ENCODE assay signal across 8 mouse cellular contexts in the genomic region with DNA sequence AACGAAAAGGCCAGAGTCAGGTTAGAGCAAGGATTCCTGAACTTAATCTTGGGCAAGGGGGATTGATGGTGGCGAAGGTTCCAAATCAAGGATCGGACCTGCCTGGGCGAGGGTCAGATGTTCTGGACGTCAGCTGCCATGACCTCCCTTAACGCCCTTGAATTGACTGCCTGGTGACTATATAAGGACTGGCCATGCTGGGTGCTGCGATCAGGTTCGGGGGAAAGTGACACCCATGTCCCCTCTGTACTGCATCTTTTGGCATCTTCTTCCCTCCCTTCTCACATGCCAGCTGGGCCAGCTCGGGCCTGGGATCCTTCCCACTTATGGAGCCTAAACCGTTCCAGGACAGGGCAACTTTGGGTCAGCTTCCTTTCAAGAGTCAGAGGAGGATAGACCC. TPM values are rescaled to one million over a fixed set of nuclear protein-coding genes. Genes with fewer than 3 reads are reported as not detected.
DNase-seq lines count a peak whose midpoint lies in the region; ATAC-seq and TF ChIP-seq lines count a peak whose summit lies in the region.

No protein-coding gene starts in this region.

- WGBS in liver, adult 2 months, result 25% methylated on average over 10 of the region's 10 CpGs
- WGBS in heart, embryonic 13.5 days, result 5% methylated on average over 10 of the region's 10 CpGs
- WGBS in liver, embryonic 15.5 days (ENCODE audit: insufficient replicate concordance), result 19% methylated on average over 10 of the region's 10 CpGs

- H3K4me1 ChIP-seq in liver, adult 2 months (ENCODE audit: control insufficient read depth, insufficient read depth, low read length), result peaks cover 13% of the 10 kb centered on the region; the same call in 1 of the 2 replicates
- H3K4me1 ChIP-seq in cortical plate, adult 2 months (ENCODE audit: control insufficient read depth, insufficient read depth, low read length), result peaks cover 6% of the 10 kb centered on the region
- peaks cover 32% of the 10 kb centered on the region for H3K4me1 ChIP-seq in heart, embryonic 13.5 days
- peaks cover 30% of the 10 kb centered on the region for H3K4me1 ChIP-seq in liver, embryonic 15.5 days (replicated peaks)

- no peak overlapping the region for H3K27ac ChIP-seq in liver, adult 2 months (replicated peaks; ENCODE audit: insufficient read depth, low read depth, low read length)
- H3K27ac ChIP-seq in cortical plate, adult 2 months (ENCODE audit: insufficient read depth, low read length), result peak overlapping the region; percentile 94
- peak overlapping the region; percentile 97 for H3K27ac ChIP-seq in heart, embryonic 13.5 days (replicated peaks)
- no peak overlapping the region for H3K27ac ChIP-seq in liver, embryonic 15.5 days (replicated peaks)

- H3K4me3 ChIP-seq in liver, adult 2 months (ENCODE audit: insufficient read depth, low read depth, low read length), result peak overlapping the region; percentile 63
- H3K4me3 ChIP-seq in cortical plate, adult 2 months (ENCODE audit: insufficient read depth, low read length), result peak overlapping the region; percentile 97
- H3K4me3 ChIP-seq in heart, embryonic 13.5 days, result peak overlapping the region; percentile 65
- peak overlapping the region; percentile 82 for H3K4me3 ChIP-seq in liver, embryonic 15.5 days (replicated peaks)

- no peak for ATAC-seq in heart, embryonic 13.5 days (ENCODE audit: extremely low read depth, insufficient number of reproducible peaks, low FRiP score, low TSS enrichment)
- no peak for ATAC-seq in liver, embryonic 15.5 days (ENCODE audit: insufficient read depth)

- H3K4me2 ChIP-seq in heart, embryonic 13.5 days, result peak overlapping the region; percentile 85
- peak overlapping the region; percentile 99 for H3K4me2 ChIP-seq in liver, embryonic 15.5 days

- DNase-seq in liver, adult 2 months (ENCODE audit: extremely low read depth, low read depth, low spot score), result no peak
- no peak for DNase-seq in liver
- DNase-seq in layer of hippocampus, postnatal 14 days (ENCODE audit: low spot score in 2 of 2), result no peak
- no peak for DNase-seq in ovary, adult 18-20 months (ENCODE audit: low spot score)
- DNase-seq in right cerebral cortex, postnatal 4 days, result no peak

- no peak for TF ChIP-seq CTCF in liver, adult 2 months (IDR thresholded peaks at IDR 0.05; ENCODE audit: low read depth, low read length)
- TF ChIP-seq CTCF in cortical plate, adult 2 months (IDR thresholded peaks at IDR 0.05; ENCODE audit: extremely low read depth, insufficient read depth, low read length), result no peak

- peak overlapping the region; percentile 69; the same call in 1 of the 2 replicates for H3K9ac ChIP-seq in liver, adult 2 months (ENCODE audit: low read depth, low read length)
- peak overlapping the region; percentile 92 for H3K9ac ChIP-seq in heart, embryonic 13.5 days
- H3K9ac ChIP-seq in liver, embryonic 15.5 days, result peak overlapping the region; percentile 77

- H3K27me3 ChIP-seq in liver, adult 2 months (ENCODE audit: control insufficient read depth, insufficient read depth, low read length), result no peaks in the 10 kb centered on the region
- H3K27me3 ChIP-seq in heart, embryonic 13.5 days (replicated peaks), result no peaks in the 10 kb centered on the region
- H3K27me3 ChIP-seq in liver, embryonic 15.5 days, result peaks cover 12% of the 10 kb centered on the region; the same call in 1 of the 2 replicates

- H3K79me2 ChIP-seq in liver, adult 2 months (ENCODE audit: control insufficient read depth, insufficient read depth, low read length), result peaks cover 4% of the 10 kb centered on the region; the same call in 1 of the 2 replicates

- no peaks in the 10 kb centered on the region for H3K9me3 ChIP-seq in heart, embryonic 13.5 days
- no peaks in the 10 kb centered on the region for H3K9me3 ChIP-seq in liver, embryonic 15.5 days (replicated peaks)

- no peak for TF ChIP-seq POLR2A in liver, adult 2 months (IDR thresholded peaks at IDR 0.05; ENCODE audit: extremely low read depth, insufficient read depth, low read length)
- no peak for TF ChIP-seq POLR2A in cortical plate, adult 2 months (IDR thresholded peaks at IDR 0.05; ENCODE audit: extremely low read depth, insufficient read depth, low read length)

- peaks cover 12% of the 10 kb centered on the region for H3K36me3 ChIP-seq in liver, adult 2 months (ENCODE audit: control insufficient read depth, insufficient read depth, low read length)
- peaks cover 22% of the 10 kb centered on the region for H3K36me3 ChIP-seq in heart, embryonic 13.5 days
- peaks cover 21% of the 10 kb centered on the region for H3K36me3 ChIP-seq in liver, embryonic 15.5 days (replicated peaks)

RNA-seq across cellular contexts. Expression of a gene that starts 0.7 kb away (rescaled TPM):
- total RNA-seq in liver, adult 2 months (2014; rRNA removed), result 2.6 and 2.7 TPM in 2 replicates
- 3.0 and 3.5 TPM in 2 replicates for polyA plus RNA-seq in liver, adult 2 months (2012; rRNA removed)
- polyA plus RNA-seq in cortical plate, adult 2 months (2012; rRNA removed), result 171 and 175 TPM in 2 replicates
- 57.2 and 66.7 TPM in 2 replicates for polyA plus RNA-seq in heart, embryonic 13.5 days (2015; fragmentation: Nextera tagmentation; extraction: Ambion mirVana)
- polyA plus RNA-seq in liver, embryonic 15.5 days (2015; fragmentation: Nextera tagmentation; extraction: Ambion mirVana), result 3.2 and 3.6 TPM in 2 replicates
- 100 to 1,000 TPM; 117 to 128 TPM for total RNA-seq in layer of hippocampus, postnatal 14 days (2021)

RNA-seq across cellular contexts. Expression of a gene that starts 1.6 kb away (rescaled TPM):
- 32.4 and 33.4 TPM in 2 replicates for total RNA-seq in liver, adult 2 months (2014; rRNA removed)
- polyA plus RNA-seq in liver, adult 2 months (2012; rRNA removed), result 22.6 and 26.0 TPM in 2 replicates
- polyA plus RNA-seq in cortical plate, adult 2 months (2012; rRNA removed), result 88.6 and 89.2 TPM in 2 replicates
- polyA plus RNA-seq in heart, embryonic 13.5 days (2015; fragmentation: Nextera tagmentation; extraction: Ambion mirVana), result 92.2 and 104 TPM in 2 replicates
- polyA plus RNA-seq in liver, embryonic 15.5 days (2015; fragmentation: Nextera tagmentation; extraction: Ambion mirVana), result 37.0 and 37.4 TPM in 2 replicates
- 100 to 1,000 TPM; 112 to 118 TPM for total RNA-seq in layer of hippocampus, postnatal 14 days (2021)

RNA-seq across cellular contexts. Expression of a gene that starts 24.4 kb away (rescaled TPM):
- 1.3 and 1.8 TPM in 2 replicates for total RNA-seq in liver, adult 2 months (2014; rRNA removed)
- 4.4 and 6.0 TPM in 2 replicates for polyA plus RNA-seq in liver, adult 2 months (2012; rRNA removed)
- 7.7 and 8.3 TPM in 2 replicates for polyA plus RNA-seq in cortical plate, adult 2 months (2012; rRNA removed)
- polyA plus RNA-seq in heart, embryonic 13.5 days (2015; fragmentation: Nextera tagmentation; extraction: Ambion mirVana), result 9.1 and 9.3 TPM in 2 replicates
- 7.2 and 7.7 TPM in 2 replicates for polyA plus RNA-seq in liver, embryonic 15.5 days (2015; fragmentation: Nextera tagmentation; extraction: Ambion mirVana)
- 1 to 10 TPM; 9.5 TPM for total RNA-seq in layer of hippocampus, postnatal 14 days (2021)

Comparison
In these comparisons a context has a peak if more than half of its experiments do, and no peak if none do; other contexts are left out.
1. H3K27ac ChIP-seq: peak in cortical plate, adult 2 months (single experiment) and heart, embryonic 13.5 days (single experiment); none in liver, adult 2 months (single experiment) and liver, embryonic 15.5 days (single experiment).
2. RNA of a gene that starts 0.7 kb away (polyA plus RNA-seq): 171 to 175 TPM in cortical plate, adult 2 months and 57.2 to 66.7 TPM in heart, embryonic 13.5 days; 3.2 to 3.6 TPM in liver, embryonic 15.5 days and 3.0 to 3.5 TPM in liver, adult 2 months; every median in the first group is over 10 times any median in the second.
3. Peak in every context shown above with its lines, with median percentiles within 50 percentile points of each other: H3K4me3 ChIP-seq and H3K9ac ChIP-seq.